Mouse (Mus musculus) embryonic facial prominence, embryonic 11.5 days (tissue): ENCODE data around the gene Adamtsl1. TPM values are rescaled to one million over a fixed set of nuclear protein-coding genes. Genes with fewer than 3 reads are reported as not detected.

Experiments used
- ATAC-seq: fragments of 200-750 bp; cut with Nextera tagmentation; replicated peaks from 2 replicates; pipeline ENCODE4 v1.8.0; 2017; ENCODE audit warnings: low read depth; ENCODE audit not compliant: insufficient number of reproducible peaks, low FRiP score, low TSS enrichment
- DNase-seq: peaks from one replicate; pipeline ENCODE4 v3.0.0-alpha.2; 2015; ENCODE audit warnings: low spot score
- H3K27ac ChIP-seq: fragments of 300-500 bp; sonication (generic); replicated peaks from 2 replicates; pipeline ENCODE4 v1.5.1; 2014; ENCODE audit warnings: mild to moderate bottlenecking, low read depth, low read length, control low read depth
- H3K27me3 ChIP-seq: fragments of 300-500 bp; sonication (generic); 2 replicates; pipeline ENCODE4 v1.6.1; 2014; ENCODE audit warnings: mild to moderate bottlenecking, low read length, moderate library complexity, mixed read lengths; ENCODE audit not compliant: control insufficient read depth, insufficient read depth
- H3K36me3 ChIP-seq: fragments of 300-500 bp; sonication (generic); replicated peaks from 2 replicates; pipeline ENCODE4 v1.6.1; 2014; ENCODE audit warnings: low read depth, mild to moderate bottlenecking, low read length, moderate library complexity, mixed read lengths; ENCODE audit not compliant: control insufficient read depth, insufficient read depth
- H3K4me1 ChIP-seq: fragments of 300-500 bp; sonication (generic); 2 replicates; pipeline ENCODE4 v1.6.1; 2014; ENCODE audit warnings: low read length, mixed read lengths; ENCODE audit not compliant: control insufficient read depth, insufficient read depth
- H3K4me2 ChIP-seq: fragments of 300-500 bp; sonication (generic); 2 replicates; pipeline ENCODE4 v1.6.1; 2014; ENCODE audit warnings: low read depth, mild to moderate bottlenecking, control low read depth, low read length, moderate library complexity
- H3K4me3 ChIP-seq: fragments of 300-500 bp; sonication (generic); 2 replicates; pipeline ENCODE4 v1.5.1; 2014; ENCODE audit warnings: low read depth, low read length, control low read depth
- H3K9ac ChIP-seq: fragments of 300-500 bp; sonication (generic); replicated peaks from 2 replicates; pipeline ENCODE4 v1.6.1; 2014; ENCODE audit warnings: mild to moderate bottlenecking, control low read depth, low read length
- H3K9me3 ChIP-seq: fragments of 300-500 bp; sonication (generic); replicated peaks from 2 replicates; pipeline ENCODE4 v1.6.1; 2016; ENCODE audit warnings: mild to moderate bottlenecking, low read length, inconsistent platforms, mixed read lengths; ENCODE audit not compliant: control insufficient read depth
- WGBS: fragments of 180-500 bp; shearing (Covaris S2); extraction: QIAGEN DNeasy Blood & Tissue Kit; methylation state at CpG from one replicate; pipeline ENCODE4 v1.1.7; 2014; 5-methylcytosine and 5-hydroxymethylcytosine counted together
- polyA plus RNA-seq: library from polyadenylated mRNA; unstranded; fragments of >200 nt; fragmentation: Nextera tagmentation; extraction: Ambion mirVana; gene quantifications from 2 replicates; pipeline ENCODE4 v1.2.1, GENCODE M21; 2014

The Adamtsl1 gene
- 8.5 and 8.8 TPM in 2 replicates for polyA plus RNA-seq

DNA sequence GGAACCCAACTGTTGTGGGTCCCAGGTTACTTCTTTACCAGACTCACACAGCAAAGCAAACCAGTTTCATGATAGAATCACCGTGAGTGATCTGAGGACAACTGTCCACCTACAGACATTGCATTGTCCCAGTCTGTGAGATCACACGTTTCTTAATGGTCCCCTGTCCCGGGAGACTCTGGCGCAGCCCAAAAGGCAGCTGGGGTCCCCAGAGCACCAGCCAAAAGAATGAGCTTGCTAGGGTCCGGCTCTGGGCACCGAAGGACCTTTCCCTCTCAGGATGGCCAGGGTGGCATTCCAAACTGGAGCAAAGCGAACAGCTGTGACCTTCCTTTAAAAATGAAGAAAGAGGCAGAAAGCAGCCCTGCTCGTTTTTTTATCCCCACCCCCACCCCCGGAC lies at the start of gene Adamtsl1:
Gene Adamtsl1 (plus strand): TSS at position 381 of the 400 bp plus-strand sequence.
- WGBS, result 1% methylated on average over 9 of the region's 9 CpGs
- H3K36me3 ChIP-seq, result no peaks in the 10 kb centered on the region
- DNase-seq (no peak), ATAC-seq (0 out of 2 replicates have a peak, but pooled peaks have one; percentile 12)
- peak within 1 kb of the TSS; percentile 92 for H3K4me2 ChIP-seq
- peak within 1 kb of the TSS; percentile 53 for H3K4me3 ChIP-seq
- no peaks in the 10 kb centered on the region for H3K9me3 ChIP-seq
- H3K9ac ChIP-seq, result peak within 1 kb of the TSS; percentile 55
- no peak within 1 kb of the TSS for H3K27ac ChIP-seq
- H3K4me1 ChIP-seq, result no peaks in the 10 kb centered on the region; the same call in 1 of the 2 replicates
- no peaks in the 10 kb centered on the region; the same call in 1 of the 2 replicates for H3K27me3 ChIP-seq

GRCm38 (mm10) chr4:85483586-85483985 lies 30.4 kb upstream of the Adamtsl1 start:
- WGBS, result 92% methylated on average over 6 of the region's 6 CpGs
- DNase-seq, result no peak
- H3K36me3 ChIP-seq, result no peaks in the 10 kb centered on the region
- no peak overlapping the region for H3K4me2 ChIP-seq
- H3K27ac ChIP-seq, result no peak overlapping the region
- no peaks in the 10 kb centered on the region for H3K4me1 ChIP-seq
- no peak overlapping the region for H3K9ac ChIP-seq
- no peaks in the 10 kb centered on the region for H3K27me3 ChIP-seq
- H3K9me3 ChIP-seq, result no peaks in the 10 kb centered on the region
- H3K4me3 ChIP-seq, result no peak overlapping the region
- no peak for ATAC-seq

DNA sequence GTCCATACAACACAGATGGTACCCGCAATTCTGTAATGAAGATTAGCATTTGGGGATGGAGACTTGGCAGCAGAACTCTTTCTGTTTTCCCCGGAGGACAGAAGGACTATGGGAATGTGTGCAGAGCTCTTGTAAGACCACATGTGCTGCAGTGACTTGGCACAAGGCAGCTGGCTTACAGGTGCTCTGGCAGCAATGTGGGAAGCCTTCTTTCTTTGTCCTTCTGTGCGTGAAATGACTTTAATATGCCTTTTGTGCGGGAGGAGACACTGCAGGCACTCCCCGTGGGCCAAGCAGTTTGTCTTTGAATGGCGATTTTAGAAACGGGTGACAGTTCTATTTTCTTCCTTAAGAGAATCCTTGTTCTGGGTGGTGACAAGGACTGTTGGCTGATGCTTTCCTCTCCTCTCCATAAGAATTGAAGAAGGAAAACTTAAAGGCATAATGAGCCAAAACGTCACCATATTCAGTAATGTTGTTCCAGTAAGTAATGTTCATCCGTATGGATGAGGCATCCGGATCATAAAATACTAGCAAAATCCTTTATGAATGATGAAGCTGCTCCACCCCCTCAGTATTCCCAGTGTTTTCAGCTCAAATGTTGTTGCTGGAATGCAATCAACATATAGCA lies 27.5 kb upstream of the Adamtsl1 start:
- 77% methylated on average over 10 of the region's 10 CpGs for WGBS
- no peak overlapping the region for H3K9ac ChIP-seq
- DNase-seq, result no peak
- no peak overlapping the region for H3K27ac ChIP-seq
- H3K9me3 ChIP-seq, result no peaks in the 10 kb centered on the region
- ATAC-seq, result no peak
- H3K4me2 ChIP-seq, result no peak overlapping the region
- H3K4me3 ChIP-seq, result no peak overlapping the region
- no peaks in the 10 kb centered on the region for H3K27me3 ChIP-seq
- H3K4me1 ChIP-seq, result no peaks in the 10 kb centered on the region
- no peaks in the 10 kb centered on the region for H3K36me3 ChIP-seq

GRCm38 (mm10) chr4:85505718-85506117 lies 8.3 kb upstream of the Adamtsl1 start:
- no peaks in the 10 kb centered on the region for H3K36me3 ChIP-seq
- H3K9ac ChIP-seq, result no peak overlapping the region
- ATAC-seq (no peak), DNase-seq (no peak)
- no peak overlapping the region for H3K4me2 ChIP-seq
- WGBS, result 70% methylated on average over 3 of the region's 3 CpGs
- H3K27me3 ChIP-seq, result no peaks in the 10 kb centered on the region
- no peak overlapping the region for H3K27ac ChIP-seq
- H3K9me3 ChIP-seq, result no peaks in the 10 kb centered on the region
- H3K4me3 ChIP-seq, result no peak overlapping the region
- H3K4me1 ChIP-seq, result no peaks in the 10 kb centered on the region

GRCm38 (mm10) chr4:85506976-85507375 lies 7.0 kb upstream of the Adamtsl1 start:
- ATAC-seq (no peak), DNase-seq (no peak)
- H3K4me3 ChIP-seq, result no peak overlapping the region
- H3K27me3 ChIP-seq, result no peaks in the 10 kb centered on the region
- no peak overlapping the region for H3K4me2 ChIP-seq
- no peaks in the 10 kb centered on the region for H3K4me1 ChIP-seq
- 85% methylated on average over 2 of the region's 2 CpGs for WGBS
- H3K9ac ChIP-seq, result no peak overlapping the region
- no peaks in the 10 kb centered on the region for H3K36me3 ChIP-seq
- H3K9me3 ChIP-seq, result no peaks in the 10 kb centered on the region
- no peak overlapping the region for H3K27ac ChIP-seq

GRCm38 (mm10) chr4:85507491-85507890 lies 6.5 kb upstream of the Adamtsl1 start:
- Histone ChIP-seq H3K9ac (no peak overlapping the region), H3K36me3 (no peaks in the 10 kb centered on the region), H3K4me1 (no peaks in the 10 kb centered on the region), H3K4me2 (no peak overlapping the region), H3K27ac (no peak overlapping the region), H3K27me3 (no peaks in the 10 kb centered on the region), H3K9me3 (no peaks in the 10 kb centered on the region), H3K4me3 (no peak overlapping the region)
- 71% methylated on average over 5 of the region's 5 CpGs for WGBS
- no peak for ATAC-seq
- no peak for DNase-seq

DNA sequence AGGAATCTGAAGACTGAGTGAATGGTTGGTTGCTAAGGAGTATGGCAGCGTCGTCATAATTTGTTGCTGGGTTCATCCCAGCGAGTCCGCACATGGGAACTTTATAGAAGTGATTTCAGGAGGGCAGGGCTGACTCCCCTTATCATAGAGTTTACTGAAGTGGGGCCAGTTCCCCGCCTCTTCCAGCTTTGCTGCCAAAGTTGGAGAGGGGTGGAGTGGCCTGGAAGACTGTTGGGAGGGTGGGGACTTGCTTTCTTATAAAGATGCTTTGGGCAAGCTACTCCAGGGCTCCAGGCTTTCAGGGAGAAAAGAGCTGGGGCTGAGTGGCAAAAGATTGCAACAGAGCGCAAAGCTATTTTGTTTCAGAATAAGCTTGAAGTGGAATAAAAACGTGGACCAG lies 684 bp upstream of the Adamtsl1 start:
- Histone ChIP-seq H3K4me2 (no peak overlapping the region), H3K4me1 (no peaks in the 10 kb centered on the region; the same call in 1 of the 2 replicates), H3K9ac (no peak overlapping the region), H3K9me3 (no peaks in the 10 kb centered on the region), H3K4me3 (no peak overlapping the region), H3K27me3 (no peaks in the 10 kb centered on the region; the same call in 1 of the 2 replicates), H3K27ac (no peak overlapping the region), H3K36me3 (no peaks in the 10 kb centered on the region)
- ATAC-seq (no peak), DNase-seq (no peak)
- 55% methylated on average over 7 of the region's 7 CpGs for WGBS

DNA sequence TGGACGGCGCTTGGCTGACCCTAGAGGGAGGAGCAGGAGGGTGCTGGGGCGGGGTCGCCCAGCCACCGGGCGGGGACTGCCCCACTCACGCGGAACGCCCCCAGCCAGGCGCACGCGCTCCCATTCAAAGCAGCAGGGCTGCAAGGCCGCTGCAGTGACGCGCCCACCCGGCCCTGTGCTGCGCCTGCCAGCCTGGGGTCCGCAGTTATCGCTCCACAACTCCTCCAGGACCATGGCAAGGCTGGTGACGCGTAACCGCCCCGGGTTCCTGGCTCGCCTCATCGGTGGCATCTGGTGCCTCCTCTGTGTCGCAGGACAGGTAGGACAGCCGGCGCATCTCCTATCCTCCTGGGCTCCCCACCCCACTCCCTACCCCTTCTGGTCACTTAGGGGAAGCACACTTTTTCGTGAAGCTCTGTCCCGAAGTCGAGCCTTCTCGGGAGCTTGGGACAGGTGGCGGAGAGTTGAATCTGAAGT lies 271 bp downstream of the Adamtsl1 start:
- Histone ChIP-seq H3K4me3 (peak overlapping the region; percentile 53), H3K4me2 (peak overlapping the region; percentile 92), H3K27ac (no peak overlapping the region), H3K9ac (peak overlapping the region; percentile 55), H3K4me1 (no peaks in the 10 kb centered on the region; the same call in 1 of the 2 replicates), H3K36me3 (no peaks in the 10 kb centered on the region), H3K9me3 (no peaks in the 10 kb centered on the region), H3K27me3 (no peaks in the 10 kb centered on the region; the same call in 1 of the 2 replicates)
- 0% methylated on average over 24 of the region's 33 CpGs for WGBS
- ATAC-seq (peak; percentile 94), DNase-seq (peak; percentile 69)
